Mouse (Mus musculus): ENCODE data around the gene Trmt2a.

DNA sequence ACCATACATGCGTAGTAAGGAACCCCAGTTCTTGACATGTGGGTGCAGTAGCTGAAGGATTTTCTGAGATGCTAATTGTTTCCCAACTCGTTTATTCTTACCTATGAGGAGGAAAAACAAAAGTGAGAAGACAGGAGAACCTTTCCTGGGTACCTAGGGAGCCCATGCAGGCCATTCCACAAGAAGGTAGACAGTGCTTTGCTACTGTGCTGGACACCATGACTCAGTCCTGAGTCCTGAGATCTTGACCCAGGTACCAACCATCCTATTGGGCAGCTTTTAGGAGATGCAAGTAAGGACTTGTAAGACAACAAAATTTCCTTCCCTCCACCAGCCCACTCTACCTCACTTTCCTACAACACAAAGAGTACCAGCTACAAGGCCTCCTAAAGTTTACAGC lies 9.7 kb downstream of the Trmt2a start, which contains the start of gene Gm49776:
- TF ChIP-seq POLR2A (IDR thresholded peaks at IDR 0.05; ENCODE audit: low read depth, low read length) (no peak), CTCF (conservative IDR thresholded peaks at IDR 0.05; ENCODE audit: insufficient read depth, insufficient read length, low read depth, low read length) (no peak)
